Mouse (Mus musculus): ENCODE measurements at regions not wholly inside any gene's neighbourhood (a gene's known extent, or its start where the extent isn't known, plus 50 kb on each side); places are given as distances from the start of the nearest gene placed in this dataset.

GRCm38 (mm10) chr5:119321368-119322144 is 348.9 kb upstream of the Tbx3 start:
- no peak overlapping the region for H3K9ac ChIP-seq (ENCODE audit: low read length)
- no peak overlapping the region for H3K27ac ChIP-seq (ENCODE audit: low read depth, low read length)
- WGBS = 87% methylated on average over 10 of the region's 10 CpGs
- ATAC-seq (ENCODE audit: insufficient read depth, low FRiP score, low TSS enrichment) (no peak), DNase-seq (ENCODE audit: low spot score) (no peak)
- no peak overlapping the region for H3K4me3 ChIP-seq (ENCODE audit: low read depth, low read length)
- H3K4me2 ChIP-seq (ENCODE audit: low read depth) = no peak overlapping the region
- H3K36me3 ChIP-seq (ENCODE audit: control insufficient read depth, insufficient read depth, low read length) = no peaks in the 10 kb centered on the region
- H3K9me3 ChIP-seq (ENCODE audit: control insufficient read depth, low read length) = no peaks in the 10 kb centered on the region
- no peaks in the 10 kb centered on the region for H3K27me3 ChIP-seq (ENCODE audit: control insufficient read depth, insufficient read depth, low read length)
- H3K4me1 ChIP-seq (ENCODE audit: control insufficient read depth, insufficient read depth, low read length) = no peaks in the 10 kb centered on the region

GRCm38 (mm10) chr5:119322411-119322810 is 348.1 kb upstream of the Tbx3 start:
- H3K27ac ChIP-seq (ENCODE audit: low read depth, low read length) = no peak overlapping the region
- no peak for ATAC-seq (ENCODE audit: insufficient read depth, low FRiP score, low TSS enrichment)
- no peaks in the 10 kb centered on the region for H3K36me3 ChIP-seq (ENCODE audit: control insufficient read depth, insufficient read depth, low read length)
- no peak overlapping the region for H3K4me2 ChIP-seq (ENCODE audit: low read depth)
- DNase-seq (ENCODE audit: low spot score) = no peak
- H3K9me3 ChIP-seq (ENCODE audit: control insufficient read depth, low read length) = no peaks in the 10 kb centered on the region
- H3K4me3 ChIP-seq (ENCODE audit: low read depth, low read length) = no peak overlapping the region
- no peaks in the 10 kb centered on the region for H3K4me1 ChIP-seq (ENCODE audit: control insufficient read depth, insufficient read depth, low read length)
- H3K9ac ChIP-seq (ENCODE audit: low read length) = no peak overlapping the region
- H3K27me3 ChIP-seq (ENCODE audit: control insufficient read depth, insufficient read depth, low read length) = no peaks in the 10 kb centered on the region
- 78% methylated on average over 13 of the region's 13 CpGs for WGBS

GRCm38 (mm10) chr5:119325681-119326255 is 344.7 kb upstream of the Tbx3 start:
- 86% methylated on average over 13 of the region's 13 CpGs for WGBS
- Histone ChIP-seq H3K9me3 (ENCODE audit: control insufficient read depth, low read length) (no peaks in the 10 kb centered on the region), H3K27me3 (ENCODE audit: control insufficient read depth, insufficient read depth, low read length) (no peaks in the 10 kb centered on the region), H3K9ac (ENCODE audit: low read length) (no peak overlapping the region), H3K4me3 (ENCODE audit: low read depth, low read length) (no peak overlapping the region), H3K27ac (ENCODE audit: low read depth, low read length) (no peak overlapping the region), H3K36me3 (ENCODE audit: control insufficient read depth, insufficient read depth, low read length) (no peaks in the 10 kb centered on the region), H3K4me1 (ENCODE audit: control insufficient read depth, insufficient read depth, low read length) (no peaks in the 10 kb centered on the region), H3K4me2 (ENCODE audit: low read depth) (no peak overlapping the region)
- DNase-seq (ENCODE audit: low spot score) (no peak), ATAC-seq (ENCODE audit: insufficient read depth, low FRiP score, low TSS enrichment) (no peak)

- no peaks in the 10 kb centered on the region for H3K9me3 ChIP-seq (ENCODE audit: control insufficient read depth, low read length)
Measured at GRCm38 (mm10) chr5:119326895-119327294, 343.6 kb upstream of the Tbx3 start.

GRCm38 (mm10) chr5:119328971-119329370 is 341.5 kb upstream of the Tbx3 start:
- ATAC-seq (ENCODE audit: insufficient read depth, low FRiP score, low TSS enrichment) (no peak), DNase-seq (ENCODE audit: low spot score) (no peak)
- no peaks in the 10 kb centered on the region for H3K4me1 ChIP-seq (ENCODE audit: control insufficient read depth, insufficient read depth, low read length)
- WGBS = 93% methylated on average over 7 of the region's 7 CpGs
- H3K27me3 ChIP-seq (ENCODE audit: control insufficient read depth, insufficient read depth, low read length) = no peaks in the 10 kb centered on the region
- no peak overlapping the region for H3K27ac ChIP-seq (ENCODE audit: low read depth, low read length)
- H3K4me2 ChIP-seq (ENCODE audit: low read depth) = no peak overlapping the region
- no peak overlapping the region for H3K4me3 ChIP-seq (ENCODE audit: low read depth, low read length)
- H3K36me3 ChIP-seq (ENCODE audit: control insufficient read depth, insufficient read depth, low read length) = no peaks in the 10 kb centered on the region
- no peak overlapping the region for H3K9ac ChIP-seq (ENCODE audit: low read length)
- H3K9me3 ChIP-seq (ENCODE audit: control insufficient read depth, low read length) = no peaks in the 10 kb centered on the region

More at GRCm38 (mm10) chr5:119326895-119327294, 343.6 kb upstream of the Tbx3 start:
- Histone ChIP-seq H3K4me2 (ENCODE audit: low read depth) (no peak overlapping the region), H3K27me3 (ENCODE audit: control insufficient read depth, insufficient read depth, low read length) (no peaks in the 10 kb centered on the region), H3K4me1 (ENCODE audit: control insufficient read depth, insufficient read depth, low read length) (no peaks in the 10 kb centered on the region), H3K27ac (ENCODE audit: low read depth, low read length) (no peak overlapping the region), H3K36me3 (ENCODE audit: control insufficient read depth, insufficient read depth, low read length) (no peaks in the 10 kb centered on the region), H3K9ac (ENCODE audit: low read length) (no peak overlapping the region), H3K4me3 (ENCODE audit: low read depth, low read length) (no peak overlapping the region)
- DNase-seq (ENCODE audit: low spot score) = no peak
- no peak for ATAC-seq (ENCODE audit: insufficient read depth, low FRiP score, low TSS enrichment)
- WGBS = 87% methylated on average over 8 of the region's 8 CpGs

GRCm38 (mm10) chr5:119329371-119329770 is 341.1 kb upstream of the Tbx3 start:
- H3K9ac ChIP-seq (ENCODE audit: low read length) = no peak overlapping the region
- DNase-seq (ENCODE audit: low spot score) = no peak
- no peak overlapping the region for H3K27ac ChIP-seq (ENCODE audit: low read depth, low read length)
- no peaks in the 10 kb centered on the region for H3K27me3 ChIP-seq (ENCODE audit: control insufficient read depth, insufficient read depth, low read length)
- 93% methylated on average over 10 of the region's 10 CpGs for WGBS
- H3K4me2 ChIP-seq (ENCODE audit: low read depth) = no peak overlapping the region
- H3K9me3 ChIP-seq (ENCODE audit: control insufficient read depth, low read length) = no peaks in the 10 kb centered on the region
- H3K4me1 ChIP-seq (ENCODE audit: control insufficient read depth, insufficient read depth, low read length) = no peaks in the 10 kb centered on the region
- H3K4me3 ChIP-seq (ENCODE audit: low read depth, low read length) = no peak overlapping the region
- ATAC-seq (ENCODE audit: insufficient read depth, low FRiP score, low TSS enrichment) = no peak
- H3K36me3 ChIP-seq (ENCODE audit: control insufficient read depth, insufficient read depth, low read length) = no peaks in the 10 kb centered on the region

- H3K4me2 ChIP-seq (ENCODE audit: low read depth) = no peak overlapping the region
- H3K27ac ChIP-seq (ENCODE audit: low read depth, low read length) = no peak overlapping the region
- H3K4me1 ChIP-seq (ENCODE audit: control insufficient read depth, insufficient read depth, low read length) = no peaks in the 10 kb centered on the region
- no peak for ATAC-seq (ENCODE audit: insufficient read depth, low FRiP score, low TSS enrichment)
- H3K4me3 ChIP-seq (ENCODE audit: low read depth, low read length) = no peak overlapping the region
- H3K36me3 ChIP-seq (ENCODE audit: control insufficient read depth, insufficient read depth, low read length) = no peaks in the 10 kb centered on the region
- H3K9ac ChIP-seq (ENCODE audit: low read length) = no peak overlapping the region
- no peak for DNase-seq (ENCODE audit: low spot score)
- no peaks in the 10 kb centered on the region for H3K27me3 ChIP-seq (ENCODE audit: control insufficient read depth, insufficient read depth, low read length)
- 82% methylated on average over 6 of the region's 6 CpGs for whole genome bisulfite sequencing
- H3K9me3 ChIP-seq (ENCODE audit: control insufficient read depth, low read length) = no peaks in the 10 kb centered on the region
Measured at GRCm38 (mm10) chr5:119329860-119330259, 340.6 kb upstream of the Tbx3 start.

GRCm38 (mm10) chr5:119331461-119331860 is 339.0 kb upstream of the Tbx3 start:
- Histone ChIP-seq H3K4me1 (ENCODE audit: control insufficient read depth, insufficient read depth, low read length) (no peaks in the 10 kb centered on the region), H3K27ac (ENCODE audit: low read depth, low read length) (no peak overlapping the region), H3K27me3 (ENCODE audit: control insufficient read depth, insufficient read depth, low read length) (no peaks in the 10 kb centered on the region), H3K36me3 (ENCODE audit: control insufficient read depth, insufficient read depth, low read length) (no peaks in the 10 kb centered on the region), H3K9ac (ENCODE audit: low read length) (no peak overlapping the region), H3K4me3 (ENCODE audit: low read depth, low read length) (no peak overlapping the region), H3K4me2 (ENCODE audit: low read depth) (no peak overlapping the region), H3K9me3 (ENCODE audit: control insufficient read depth, low read length) (no peaks in the 10 kb centered on the region)
- ATAC-seq (ENCODE audit: insufficient read depth, low FRiP score, low TSS enrichment) = no peak
- DNase-seq (ENCODE audit: low spot score) = no peak
- WGBS = 77% methylated on average over 2 of the region's 3 CpGs

- Histone ChIP-seq H3K4me1 (ENCODE audit: control insufficient read depth, insufficient read depth, low read length) (no peaks in the 10 kb centered on the region), H3K4me3 (ENCODE audit: low read depth, low read length) (no peak overlapping the region), H3K9ac (ENCODE audit: low read length) (no peak overlapping the region), H3K36me3 (ENCODE audit: control insufficient read depth, insufficient read depth, low read length) (no peaks in the 10 kb centered on the region), H3K27ac (ENCODE audit: low read depth, low read length) (no peak overlapping the region), H3K4me2 (ENCODE audit: low read depth) (no peak overlapping the region), H3K9me3 (ENCODE audit: control insufficient read depth, low read length) (no peaks in the 10 kb centered on the region), H3K27me3 (ENCODE audit: control insufficient read depth, insufficient read depth, low read length) (no peaks in the 10 kb centered on the region)
- DNase-seq (ENCODE audit: low spot score) (no peak), ATAC-seq (ENCODE audit: insufficient read depth, low FRiP score, low TSS enrichment) (no peak)
- WGBS = 59% methylated on average over 7 of the region's 7 CpGs
Measured at GRCm38 (mm10) chr5:119332621-119333020, 337.8 kb upstream of the Tbx3 start.

All from neural tube, embryonic 11.5 days (tissue).